Mouse (Mus musculus): ENCODE data around the gene Slc8a2.

- TF ChIP-seq CTCF (conservative IDR thresholded peaks at IDR 0.05 in 1 of 2, IDR thresholded peaks at IDR 0.05 in 1 of 2; ENCODE audit: low read depth in 2 of 2, low read length in 2 of 2) (no peak), EP300 (IDR thresholded peaks at IDR 0.05; ENCODE audit: low read length) (no peak), SIN3A (IDR thresholded peaks at IDR 0.05; ENCODE audit: low read length) (no peak), KAT2A (IDR thresholded peaks at IDR 0.05; ENCODE audit: insufficient replicate concordance, low read length) (no peak), NELFE (IDR thresholded peaks at IDR 0.05; ENCODE audit: low read depth, low read length) (no peak), USF1 (IDR thresholded peaks at IDR 0.05; ENCODE audit: low read depth, low read length) (no peak)
These were observed 19.6 kb downstream of the Slc8a2 start for GRCm38 (mm10) chr7:16149241-16149640.

All from CH12.LX (cell line).